Comparison of ENCODE assay signal across 9 mouse cellular contexts in genomic region chr7:45699523-45700141, GRCm38 (mm10). TPM values are rescaled to one million over a fixed set of nuclear protein-coding genes. Genes with fewer than 3 reads are reported as not detected.
A peak's percentile ranks its signal among the peaks of the same experiment; 100 is the strongest.
DNase-seq lines count a peak whose midpoint lies in the region; ATAC-seq and TF ChIP-seq lines count a peak whose summit lies in the region.
"Had no signal": no experiment of that assay in that cellular context is flagged by ENCODE, and none has a peak within 500 bp of the region (broad histone marks: within the 10 kb centered on the region; RNA-seq: fewer than 3 reads in every experiment).

Car11 (plus strand) TSS chr7:45699843.

- H3K4me2 ChIP-seq in kidney, postnatal 0 days (ENCODE audit: low read length): peak within 1 kb of the TSS; percentile 58
- H3K4me2 ChIP-seq in embryonic facial prominence, embryonic 14.5 days (ENCODE audit: low read depth, low read length): peak within 1 kb of the TSS; percentile 87
- H3K4me2 ChIP-seq in hindbrain, embryonic 16.5 days (ENCODE audit: low read length): peak within 1 kb of the TSS; percentile 62
- H3K4me2 ChIP-seq in liver, postnatal 0 days (ENCODE audit: low read depth, low read length): peak within 1 kb of the TSS; percentile 52

- peak within 1 kb of the TSS; percentile 25 for H3K4me3 ChIP-seq in kidney, postnatal 0 days (replicated peaks; ENCODE audit: low read depth, low read length)
- peak within 1 kb of the TSS; percentile 46 for H3K4me3 ChIP-seq in embryonic facial prominence, embryonic 14.5 days (ENCODE audit: low read depth, low read length)
- H3K4me3 ChIP-seq in hindbrain, embryonic 16.5 days (ENCODE audit: low read length): peak within 1 kb of the TSS; percentile 63
- no peak within 1 kb of the TSS for H3K4me3 ChIP-seq in liver, postnatal 0 days (ENCODE audit: low read depth, low read length)

- TF ChIP-seq CTCF in kidney, postnatal 0 days (IDR thresholded peaks at IDR 0.05; ENCODE audit: low read depth): no peak
- no peak for TF ChIP-seq CTCF in liver, postnatal 0 days (IDR thresholded peaks at IDR 0.05; ENCODE audit: low read depth)

- peak within 1 kb of the TSS; percentile 23 for H3K9ac ChIP-seq in kidney, postnatal 0 days (ENCODE audit: low read depth, low read length)
- H3K9ac ChIP-seq in embryonic facial prominence, embryonic 14.5 days (ENCODE audit: low read depth, low read length): peak within 1 kb of the TSS; percentile 63
- H3K9ac ChIP-seq in hindbrain, embryonic 16.5 days (ENCODE audit: low read depth, low read length): peak within 1 kb of the TSS; percentile 85
- H3K9ac ChIP-seq in liver, postnatal 0 days (replicated peaks): no peak within 1 kb of the TSS

- H3K9me3 ChIP-seq in kidney, postnatal 0 days (replicated peaks; ENCODE audit: low read length): no peaks in the 10 kb centered on the region
- H3K9me3 ChIP-seq in embryonic facial prominence, embryonic 14.5 days (ENCODE audit: control insufficient read depth, low read length): no peaks in the 10 kb centered on the region
- H3K9me3 ChIP-seq in hindbrain, embryonic 16.5 days (ENCODE audit: control insufficient read depth, low read length): no peaks in the 10 kb centered on the region
- H3K9me3 ChIP-seq in liver, postnatal 0 days (ENCODE audit: low read length): no peaks in the 10 kb centered on the region

- 2% methylated on average over 34 of the region's 36 CpGs for WGBS in kidney, postnatal 0 days
- WGBS in embryonic facial prominence, embryonic 14.5 days: 3% methylated on average over 32 of the region's 36 CpGs
- 1% methylated on average over 26 of the region's 36 CpGs for WGBS in hindbrain, embryonic 16.5 days
- WGBS in liver, postnatal 0 days (ENCODE audit: insufficient replicate concordance): 5% methylated on average over 32 of the region's 36 CpGs

- peaks cover 16% of the 10 kb centered on the region for H3K27me3 ChIP-seq in kidney, postnatal 0 days (ENCODE audit: insufficient read depth, low read length)
- peaks cover 24% of the 10 kb centered on the region for H3K27me3 ChIP-seq in embryonic facial prominence, embryonic 14.5 days (replicated peaks; ENCODE audit: control insufficient read depth, insufficient read depth, low read length)
- H3K27me3 ChIP-seq in hindbrain, embryonic 16.5 days (replicated peaks; ENCODE audit: control insufficient read depth, insufficient read depth, low read length): 0 out of 2 replicates have a peak, but pooled peaks cover 2% of the 10 kb centered on the region
- peaks cover 31% of the 10 kb centered on the region for H3K27me3 ChIP-seq in liver, postnatal 0 days (ENCODE audit: insufficient read depth, low read length)

- DNase-seq in kidney, postnatal 0 days (ENCODE audit: low spot score): no peak
- DNase-seq in kidney, postnatal 14 days: no peak
- no peak for DNase-seq in adrenal gland, postnatal 14 days
- DNase-seq in embryonic facial prominence, embryonic 14.5 days (ENCODE audit: low spot score): no peak
- DNase-seq in liver, postnatal 0 days: no peak

- no peaks in the 10 kb centered on the region for H3K36me3 ChIP-seq in kidney, postnatal 0 days (ENCODE audit: insufficient read depth, low read length)
- H3K36me3 ChIP-seq in embryonic facial prominence, embryonic 14.5 days (ENCODE audit: control insufficient read depth, insufficient read depth, low read length): no peaks in the 10 kb centered on the region
- H3K36me3 ChIP-seq in hindbrain, embryonic 16.5 days (ENCODE audit: control insufficient read depth, insufficient read depth, low read length): no peaks in the 10 kb centered on the region
- H3K36me3 ChIP-seq in liver, postnatal 0 days (replicated peaks; ENCODE audit: insufficient read depth, low read length): no peaks in the 10 kb centered on the region

- no peak for TF ChIP-seq EP300 in liver, postnatal 0 days (IDR thresholded peaks at IDR 0.05; ENCODE audit: low read depth)

- H3K27ac ChIP-seq in kidney, postnatal 0 days: no peak within 1 kb of the TSS
- H3K27ac ChIP-seq in embryonic facial prominence, embryonic 14.5 days (replicated peaks; ENCODE audit: low read depth, low read length): no peak within 1 kb of the TSS
- H3K27ac ChIP-seq in hindbrain, embryonic 16.5 days (ENCODE audit: low read depth, low read length): peak within 1 kb of the TSS; percentile 85
- H3K27ac ChIP-seq in liver, postnatal 0 days (ENCODE audit: low read depth): no peak within 1 kb of the TSS

- peaks cover 7% of the 10 kb centered on the region for H3K4me1 ChIP-seq in kidney, postnatal 0 days (replicated peaks; ENCODE audit: insufficient read depth, low read length)
- H3K4me1 ChIP-seq in embryonic facial prominence, embryonic 14.5 days (ENCODE audit: control insufficient read depth, insufficient read depth, low read length): peaks cover 26% of the 10 kb centered on the region
- H3K4me1 ChIP-seq in hindbrain, embryonic 16.5 days (ENCODE audit: control insufficient read depth, insufficient read depth, low read depth, low read length): peaks cover 25% of the 10 kb centered on the region
- peaks cover 20% of the 10 kb centered on the region for H3K4me1 ChIP-seq in liver, postnatal 0 days (ENCODE audit: insufficient read depth)

- ATAC-seq in kidney, postnatal 0 days (replicated peaks; ENCODE audit: low FRiP score, low read depth): no peak
- no peak for ATAC-seq in embryonic facial prominence, embryonic 14.5 days (ENCODE audit: low read depth)
- peak; percentile 1; the same call in 1 of the 2 replicates for ATAC-seq in hindbrain, embryonic 16.5 days
- ATAC-seq in liver, postnatal 0 days: no peak
- ATAC-seq in erythroid progenitor cell, adult 5-6 weeks (replicated peaks; ENCODE audit: low FRiP score, poor library complexity, severe bottlenecking): no peak
- no peak for ATAC-seq in megakaryocyte progenitor cell, adult 5-6 weeks (replicated peaks; ENCODE audit: poor library complexity)

RNA-seq across cellular contexts. Expression of gene Car11, which starts in this region (rescaled TPM):
- polyA plus RNA-seq in kidney, postnatal 0 days (2015; fragmentation: Nextera tagmentation; extraction: Ambion mirVana): 7.5 and 8.9 TPM in 2 replicates
- total RNA-seq in adrenal gland, postnatal 14 days (2021): 10.5 and 16.9 TPM in 2 replicates
- 7.9 and 8.9 TPM in 2 replicates for polyA plus RNA-seq in embryonic facial prominence, embryonic 14.5 days (2014; fragmentation: Nextera tagmentation; extraction: Ambion mirVana)
- 63.8 and 68.2 TPM in 2 replicates for polyA plus RNA-seq in hindbrain, embryonic 16.5 days (2015; fragmentation: Nextera tagmentation; extraction: Ambion mirVana)
- polyA plus RNA-seq in liver, postnatal 0 days (2015; fragmentation: Nextera tagmentation; extraction: Ambion mirVana): 0.14 and 0.15 TPM in 2 replicates
- not detected in 2 replicates for total RNA-seq in erythroid progenitor cell, adult 5-6 weeks (2015; ENCODE audit: low replicate concordance)
- not detected in 2 replicates for total RNA-seq in erythroid progenitor cell, adult 5-6 weeks (2017; ENCODE audit: low replicate concordance)
- not detected in 2 replicates for total RNA-seq in megakaryocyte progenitor cell, adult 5-6 weeks (2015)
- total RNA-seq in megakaryocyte progenitor cell, adult 5-6 weeks (2017): not detected in 2 replicates
- total RNA-seq: neutrophil, adult 5-6 weeks had no signal
